Mouse (Mus musculus): Measurements from ENCODE around the gene Dmrtc1a. TPM values are rescaled to one million over a fixed set of nuclear protein-coding genes. Genes with fewer than 3 reads are reported as not detected.
"Not testable (repeated sequence)": the region's sequence is repeated elsewhere in the genome, so short reads cannot be mapped to it uniquely, and the experiment has no call there.

The Dmrtc1a gene
- polyA plus RNA-seq (2015; fragmentation: Nextera tagmentation; extraction: Ambion mirVana), result 0.72 and 0.96 TPM in 2 replicates

DNA sequence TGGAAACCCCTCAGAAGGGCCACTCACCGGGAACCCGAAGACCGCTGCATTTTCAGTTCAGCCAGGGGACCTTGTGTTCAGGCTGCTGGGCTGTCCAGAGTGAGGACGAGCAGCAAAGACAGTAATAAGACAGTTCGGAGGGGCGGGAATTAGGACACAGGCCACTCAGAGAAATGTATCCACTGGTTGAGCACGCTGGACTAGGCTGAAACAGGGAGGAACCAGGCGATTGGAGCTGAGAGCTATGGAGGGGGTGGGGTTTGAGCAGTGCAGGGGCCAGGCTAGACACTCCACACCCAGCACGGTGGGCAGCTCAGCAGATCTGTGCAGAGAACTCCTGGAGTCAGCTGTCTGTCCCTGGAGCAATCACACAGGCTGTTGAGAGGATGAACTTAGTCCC lies at the start of gene Dmrtc1a, which contains the start of gene 1700011M02Rik:
Gene Dmrtc1a, minus strand, starts transcription at position 101 of the 400 bp plus-strand sequence.
Gene 1700011M02Rik, plus strand, starts transcription at position 319 of the 400 bp plus-strand sequence.
- H3K4me2 ChIP-seq (replicated peaks); H3K36me3 ChIP-seq; H3K27ac ChIP-seq; H3K27me3 ChIP-seq (replicated peaks); H3K9ac ChIP-seq; ATAC-seq; H3K9me3 ChIP-seq; H3K4me1 ChIP-seq (replicated peaks); H3K4me3 ChIP-seq (replicated peaks): not testable (repeated sequence)
- 77% methylated on average over 9 of the region's 9 CpGs for WGBS

DNA sequence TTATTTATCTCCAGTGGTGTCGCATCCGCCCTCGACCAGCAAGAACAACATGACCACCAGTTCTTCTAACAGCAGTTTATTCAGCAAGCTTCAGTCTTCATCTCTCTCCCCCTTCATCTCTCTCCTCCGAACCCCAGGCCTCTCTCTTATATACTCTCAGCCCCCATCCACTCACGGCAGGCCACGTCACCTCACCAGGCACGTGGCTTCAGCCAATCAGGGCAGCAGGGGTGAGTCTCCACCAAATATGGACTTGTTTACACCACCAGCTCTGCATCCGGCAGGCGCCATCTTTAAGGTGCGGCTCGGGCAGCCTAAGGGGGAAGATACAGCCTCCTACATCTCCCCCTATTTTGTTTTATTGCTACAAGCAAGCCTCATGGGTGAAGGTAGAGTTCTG lies 41.6 kb upstream of the Dmrtc1a start:
- H3K4me3 ChIP-seq (replicated peaks); H3K4me1 ChIP-seq (replicated peaks); H3K9ac ChIP-seq; H3K9me3 ChIP-seq; H3K27me3 ChIP-seq (replicated peaks); H3K36me3 ChIP-seq; H3K27ac ChIP-seq; ATAC-seq; H3K4me2 ChIP-seq (replicated peaks): not testable (repeated sequence)
- 91% methylated on average over 11 of the region's 11 CpGs for whole genome bisulfite sequencing

DNA sequence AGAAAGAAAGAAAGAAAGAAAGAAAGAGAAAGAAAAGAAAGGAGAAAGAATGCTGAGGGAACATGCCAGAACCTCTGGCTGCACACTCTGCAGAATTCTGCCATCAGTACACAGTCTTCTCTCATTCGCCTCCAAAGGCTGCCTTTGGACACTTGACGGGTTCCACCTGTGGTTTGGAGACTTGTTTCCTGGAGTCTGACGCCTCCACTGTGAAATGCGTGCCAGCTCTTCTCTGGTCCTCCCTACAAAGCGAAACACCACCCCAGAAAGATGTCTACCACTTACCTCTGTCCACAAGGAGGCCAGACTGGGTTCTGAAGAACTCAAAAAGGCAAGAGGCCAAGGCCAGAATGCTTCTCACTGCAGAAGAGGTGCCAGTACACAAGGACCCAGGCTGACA lies 28.3 kb upstream of the Dmrtc1a start:
- no peak overlapping the region for H3K27ac ChIP-seq
- H3K9me3 ChIP-seq, result no peaks in the 10 kb centered on the region
- peaks cover 9% of the 10 kb centered on the region for H3K27me3 ChIP-seq (replicated peaks)
- H3K9ac ChIP-seq, result no peak overlapping the region
- no peaks in the 10 kb centered on the region for H3K36me3 ChIP-seq
- no peaks in the 10 kb centered on the region for H3K4me1 ChIP-seq (replicated peaks)
- ATAC-seq, result no peak
- no peak overlapping the region for H3K4me2 ChIP-seq (replicated peaks)
- 56% methylated on average over 5 of the region's 5 CpGs for WGBS
- no peak overlapping the region for H3K4me3 ChIP-seq (replicated peaks)

GRCm38 (mm10) chrX:102934395-102934764 lies 25.9 kb upstream of the Dmrtc1a start:
- WGBS, result 60% methylated on average over 8 of the region's 8 CpGs
- Histone ChIP-seq H3K27ac (no peak overlapping the region), H3K4me2 (replicated peaks) (peak overlapping the region; percentile 76), H3K4me1 (replicated peaks) (no peaks in the 10 kb centered on the region), H3K9me3 (no peaks in the 10 kb centered on the region), H3K4me3 (replicated peaks) (peak overlapping the region; percentile 53; the same call in 1 of the 2 replicates), H3K9ac (no peak overlapping the region), H3K27me3 (replicated peaks) (peaks cover 9% of the 10 kb centered on the region), H3K36me3 (no peaks in the 10 kb centered on the region)
- no peak for ATAC-seq

DNA sequence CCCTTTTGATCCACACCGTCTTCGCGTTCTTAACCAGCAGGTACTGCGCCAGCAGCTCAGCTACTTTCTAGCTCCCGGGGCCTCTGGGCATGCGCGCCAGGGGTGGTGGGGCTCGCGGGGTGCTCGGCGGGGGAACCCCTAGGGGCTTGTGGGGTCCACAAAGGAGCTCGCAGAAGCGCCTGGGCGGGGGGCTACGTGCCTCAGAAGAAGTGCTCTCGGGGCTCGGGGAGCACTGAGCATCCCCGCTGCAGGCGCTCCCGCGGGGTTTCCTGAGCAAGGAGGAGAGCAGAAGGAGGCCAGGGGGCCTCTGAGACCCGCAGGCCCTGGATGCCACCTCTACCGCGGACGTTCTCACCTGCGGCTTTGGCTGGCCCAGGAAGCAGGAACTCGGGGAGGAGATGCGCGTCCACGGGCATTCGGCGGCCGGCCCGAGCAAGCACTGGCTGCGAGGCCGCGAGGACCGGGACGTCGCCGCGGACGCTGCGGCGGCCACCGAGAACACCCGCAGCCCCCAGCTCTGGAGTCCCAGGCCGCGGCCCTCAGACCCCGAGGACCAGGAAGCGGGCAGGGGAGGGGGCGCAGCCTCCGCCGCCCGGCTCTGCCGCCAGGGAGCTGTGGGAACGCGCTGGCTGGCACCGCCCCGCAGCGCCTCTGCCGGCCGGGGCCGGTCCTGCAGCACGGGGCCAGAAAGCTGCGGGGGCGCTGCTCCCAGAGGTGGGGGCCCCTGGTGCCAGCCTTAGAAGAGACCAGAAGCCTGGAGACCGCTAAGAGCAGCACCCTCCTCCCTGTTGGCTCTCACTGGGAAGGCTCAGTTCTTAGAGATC lies 25.3 kb upstream of the Dmrtc1a start:
- peak; percentile 78 for ATAC-seq
- 24% methylated on average over 63 of the region's 68 CpGs for WGBS
- peak overlapping the region; percentile 44 for H3K9ac ChIP-seq

DNA sequence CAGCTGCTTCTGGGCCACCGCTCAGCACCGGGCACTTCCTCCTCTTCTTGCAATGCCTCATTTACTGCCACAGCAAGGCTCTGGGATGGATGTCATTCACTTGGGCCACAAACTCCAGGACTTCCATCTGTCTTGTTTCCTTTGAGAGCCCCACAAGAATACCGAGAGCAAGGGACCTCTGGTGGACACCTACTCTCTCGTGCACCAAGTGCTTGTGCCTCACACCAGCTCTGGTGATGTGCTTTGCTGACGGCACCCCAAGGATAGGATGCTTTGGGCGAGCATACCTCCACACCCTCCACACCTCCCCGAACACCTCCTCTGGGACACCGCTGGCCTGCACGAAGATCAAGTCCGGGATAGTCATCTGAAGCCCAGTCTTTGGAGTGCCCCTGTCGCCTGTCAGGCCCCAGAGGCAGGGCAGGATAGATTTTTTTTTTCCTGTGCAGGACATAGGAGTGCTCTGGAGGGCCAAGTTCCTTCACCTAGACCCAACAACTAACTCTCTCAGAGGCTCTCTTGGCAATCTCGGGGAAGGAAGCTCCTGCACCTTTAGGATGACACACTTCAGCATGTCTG lies 24.6 kb upstream of the Dmrtc1a start:
- ATAC-seq, result no peak
- no peaks in the 10 kb centered on the region for H3K9me3 ChIP-seq
- H3K27me3 ChIP-seq (replicated peaks), result peaks cover 9% of the 10 kb centered on the region
- H3K9ac ChIP-seq, result peak overlapping the region; percentile 44; the same call in 1 of the 2 replicates
- H3K4me3 ChIP-seq (replicated peaks), result peak overlapping the region; percentile 53
- 54% methylated on average over 12 of the region's 12 CpGs for WGBS
- no peaks in the 10 kb centered on the region for H3K4me1 ChIP-seq (replicated peaks)
- no peaks in the 10 kb centered on the region for H3K36me3 ChIP-seq
- no peak overlapping the region for H3K27ac ChIP-seq
- H3K4me2 ChIP-seq (replicated peaks), result peak overlapping the region; percentile 76

More for the DNA sequence above, 25.3 kb upstream of the Dmrtc1a start:
- peaks cover 9% of the 10 kb centered on the region for H3K27me3 ChIP-seq (replicated peaks)
- peak overlapping the region; percentile 76 for H3K4me2 ChIP-seq (replicated peaks)
- no peaks in the 10 kb centered on the region for H3K4me1 ChIP-seq (replicated peaks)
- peak overlapping the region; percentile 53 for H3K4me3 ChIP-seq (replicated peaks)
- no peak overlapping the region for H3K27ac ChIP-seq
- no peaks in the 10 kb centered on the region for H3K36me3 ChIP-seq
- H3K9me3 ChIP-seq, result no peaks in the 10 kb centered on the region

GRCm38 (mm10) chrX:102928072-102928471 lies 19.6 kb upstream of the Dmrtc1a start, which contains the start of gene 1700018G05Rik:
TSS of gene 1700018G05Rik (plus strand) at chrX:102928372.
- not testable (repeated sequence) for H3K9ac ChIP-seq; H3K9me3 ChIP-seq; H3K27me3 ChIP-seq (replicated peaks); H3K27ac ChIP-seq; H3K4me1 ChIP-seq (replicated peaks); H3K4me2 ChIP-seq (replicated peaks); H3K4me3 ChIP-seq (replicated peaks); H3K36me3 ChIP-seq; ATAC-seq
- 85% methylated on average over 6 of the region's 6 CpGs for WGBS

DNA sequence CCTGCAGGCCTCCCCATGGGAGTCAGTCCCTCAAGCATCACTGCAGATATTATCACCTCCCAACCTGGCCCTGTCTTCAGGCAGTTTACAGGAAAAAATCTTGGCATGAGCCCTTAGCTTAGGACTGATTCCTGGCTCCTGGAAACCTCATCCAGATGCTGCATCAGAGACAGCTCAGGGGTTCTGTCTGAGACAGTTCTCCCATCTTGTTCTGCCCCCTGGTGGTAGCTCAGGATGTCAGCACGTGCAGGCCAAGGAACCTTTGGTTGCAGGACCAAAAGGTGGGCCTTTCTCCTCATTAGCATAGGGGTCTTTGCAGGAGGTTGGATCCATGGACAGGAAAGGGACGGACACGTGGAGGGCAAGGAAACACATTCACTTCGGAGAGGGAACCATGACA lies 18.2 kb upstream of the Dmrtc1a start:
- not testable (repeated sequence) for H3K4me2 ChIP-seq (replicated peaks); ATAC-seq; H3K9me3 ChIP-seq; H3K27ac ChIP-seq; H3K27me3 ChIP-seq (replicated peaks); H3K4me3 ChIP-seq (replicated peaks); H3K36me3 ChIP-seq; H3K4me1 ChIP-seq (replicated peaks); H3K9ac ChIP-seq
- WGBS, result 23% methylated on average over 4 of the region's 4 CpGs

GRCm38 (mm10) chrX:102914823-102915222 lies 6.3 kb upstream of the Dmrtc1a start:
- H3K4me3 ChIP-seq (replicated peaks); H3K4me1 ChIP-seq (replicated peaks); H3K36me3 ChIP-seq; H3K27ac ChIP-seq; H3K9me3 ChIP-seq; H3K27me3 ChIP-seq (replicated peaks); ATAC-seq; H3K9ac ChIP-seq; H3K4me2 ChIP-seq (replicated peaks): not testable (repeated sequence)
- 75% methylated on average over 1 of the region's 1 CpGs for WGBS

DNA sequence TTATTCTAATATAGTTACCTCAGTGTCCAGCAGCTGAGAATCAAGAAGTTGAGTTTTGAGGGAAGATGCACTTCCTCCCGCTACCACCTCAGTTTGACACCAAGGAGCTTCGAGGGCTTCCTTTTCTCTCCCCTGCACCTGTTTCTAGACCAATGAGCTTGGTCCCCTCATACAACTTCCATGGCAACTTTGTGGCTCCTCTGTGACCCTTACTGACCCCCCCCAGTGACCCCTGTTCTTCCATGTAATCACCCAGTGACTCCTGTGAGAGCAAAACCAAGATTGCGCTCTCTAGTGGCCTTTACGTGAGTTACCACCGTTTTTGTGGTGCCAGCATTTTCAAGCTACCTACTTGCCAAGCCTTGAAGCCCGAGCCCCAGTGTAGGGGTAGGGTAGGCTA lies 40.6 kb downstream of the Dmrtc1a start, which contains the start of gene 1700031F05Rik:
Gene 1700031F05Rik, minus strand, starts transcription at position 101 of the 400 bp plus-strand sequence.
- H3K4me3 ChIP-seq (replicated peaks), result no peak within 1 kb of the TSS
- H3K4me2 ChIP-seq (replicated peaks), result no peak within 1 kb of the TSS
- no peak for ATAC-seq
- no peak within 1 kb of the TSS for H3K9ac ChIP-seq
- H3K27me3 ChIP-seq (replicated peaks), result no peaks in the 10 kb centered on the region
- WGBS, result 91% methylated on average over 6 of the region's 6 CpGs
- no peaks in the 10 kb centered on the region for H3K4me1 ChIP-seq (replicated peaks)
- H3K36me3 ChIP-seq, result no peaks in the 10 kb centered on the region
- H3K27ac ChIP-seq, result no peak within 1 kb of the TSS
- no peaks in the 10 kb centered on the region for H3K9me3 ChIP-seq

GRCm38 (mm10) chrX:102854516-102854915 lies 54.0 kb downstream of the Dmrtc1a start, which contains the start of gene Dmrtc1c2:
TSS of gene Dmrtc1c2 (minus strand) at chrX:102854616.
- not testable (repeated sequence) for ATAC-seq; H3K9me3 ChIP-seq; H3K9ac ChIP-seq; H3K36me3 ChIP-seq; H3K4me1 ChIP-seq (replicated peaks); H3K27me3 ChIP-seq (replicated peaks); H3K4me2 ChIP-seq (replicated peaks); H3K27ac ChIP-seq; H3K4me3 ChIP-seq (replicated peaks)
- WGBS, result 89% methylated on average over 5 of the region's 13 CpGs

Measured in intestine, embryonic 15.5 days (tissue).